Mouse (Mus musculus): Measurements from ENCODE around the gene Lman2l. TPM values are rescaled to one million over a fixed set of nuclear protein-coding genes. Genes with fewer than 3 reads are reported as not detected.

Gene Lman2l
- total RNA-seq, 2 experiments from 2014 or later = 44.3 to 44.8 TPM

DNA sequence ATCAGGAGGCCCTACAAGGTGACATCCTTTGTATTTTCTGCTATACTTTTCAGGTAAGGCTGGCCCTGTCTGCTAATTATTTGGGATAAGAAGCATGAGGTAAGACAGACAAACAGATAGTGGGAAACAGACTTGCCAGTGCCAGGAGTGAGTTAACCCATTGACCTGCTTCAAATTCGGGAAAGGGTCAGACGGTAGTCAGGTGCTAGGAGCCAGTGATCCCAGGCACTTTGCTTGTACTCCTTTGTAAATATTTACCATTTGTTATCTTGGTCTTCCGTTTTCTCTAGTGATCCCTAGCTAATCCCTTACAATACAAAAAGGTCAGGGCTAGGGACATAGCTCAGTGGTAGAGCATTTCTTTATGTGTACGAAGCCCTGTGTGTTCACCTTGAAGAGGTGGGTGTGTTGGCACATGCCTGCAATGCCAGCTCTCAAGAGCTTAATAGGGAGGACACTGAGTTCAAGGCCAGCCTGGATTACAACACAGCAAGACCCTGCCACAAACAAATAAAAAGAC is 20.6 kb upstream of the Lman2l start:
- DNase-seq (ENCODE audit: low spot score in 2 of 2) = no peak

DNA sequence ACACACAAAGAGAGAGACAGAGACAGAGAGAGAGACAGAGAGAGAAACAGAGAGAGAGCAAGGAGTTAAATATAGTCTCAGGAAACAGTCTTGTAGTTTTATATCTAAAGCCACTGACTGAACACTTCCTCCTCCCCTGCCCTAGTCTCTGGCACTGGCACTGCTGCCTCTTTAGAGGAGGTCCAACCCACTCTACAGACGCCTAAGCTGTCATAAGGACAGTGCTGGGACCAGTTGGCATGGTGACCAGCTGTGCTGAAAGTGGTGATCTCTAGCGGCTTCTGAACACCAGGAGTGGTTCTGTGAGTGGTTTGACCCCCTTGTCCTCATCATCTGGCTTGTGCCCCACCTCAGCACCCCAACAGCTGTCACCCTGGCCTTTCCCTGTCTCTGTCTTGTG is 16.8 kb upstream of the Lman2l start:
- DNase-seq (ENCODE audit: low spot score in 2 of 2) = no peak

DNA sequence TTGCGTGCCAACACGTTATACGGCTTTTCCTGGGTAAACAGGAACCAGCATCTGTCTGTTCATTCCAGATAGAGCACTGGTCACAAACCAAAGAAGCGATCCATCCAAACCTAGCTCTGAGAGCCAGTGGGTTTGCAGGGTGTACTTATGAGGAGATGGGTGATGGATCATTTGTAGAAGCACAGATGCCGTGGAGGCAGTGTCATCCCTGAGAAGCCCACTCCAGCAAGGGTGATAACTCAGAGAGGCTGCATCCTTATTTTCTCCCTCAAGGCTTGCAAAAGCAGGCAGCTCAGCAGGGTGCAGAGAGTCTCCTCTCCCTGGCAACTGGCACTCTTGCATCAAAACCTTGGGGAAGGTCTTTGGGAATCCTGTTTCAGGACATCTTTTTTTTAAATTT is 13.1 kb upstream of the Lman2l start:
- DNase-seq (ENCODE audit: low spot score in 2 of 2) = no peak

DNA sequence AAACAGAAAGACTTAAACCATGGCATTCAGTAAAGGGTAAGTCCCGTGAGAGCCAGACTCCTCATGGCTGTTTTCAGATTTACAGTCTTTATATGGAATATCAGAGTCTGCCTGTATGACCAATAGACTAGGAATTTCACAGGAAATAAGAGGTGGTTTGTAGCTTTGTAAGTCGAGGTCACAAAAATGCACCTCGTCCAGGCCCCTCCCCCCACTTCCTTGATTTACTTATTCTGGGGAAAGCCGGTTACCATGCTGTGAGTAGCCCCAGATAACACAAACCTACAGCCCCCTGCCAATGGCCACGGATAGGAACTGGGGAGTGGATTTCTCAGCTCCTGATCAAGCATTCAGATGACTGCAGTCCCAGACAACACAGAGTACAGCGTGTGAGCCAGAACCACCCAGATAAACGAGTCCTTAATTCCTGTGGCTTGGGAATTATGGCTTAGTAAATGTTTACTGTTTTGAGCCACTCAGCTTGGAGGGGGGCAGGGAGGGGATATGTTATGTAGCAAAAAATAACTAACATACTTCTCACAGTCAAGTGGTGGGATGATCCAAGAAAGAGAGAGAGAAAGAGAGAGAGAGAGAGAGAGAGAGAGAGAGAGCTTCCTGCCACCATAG is 12.4 kb upstream of the Lman2l start:
- DNase-seq (ENCODE audit: low spot score in 2 of 2) = no peak

DNA sequence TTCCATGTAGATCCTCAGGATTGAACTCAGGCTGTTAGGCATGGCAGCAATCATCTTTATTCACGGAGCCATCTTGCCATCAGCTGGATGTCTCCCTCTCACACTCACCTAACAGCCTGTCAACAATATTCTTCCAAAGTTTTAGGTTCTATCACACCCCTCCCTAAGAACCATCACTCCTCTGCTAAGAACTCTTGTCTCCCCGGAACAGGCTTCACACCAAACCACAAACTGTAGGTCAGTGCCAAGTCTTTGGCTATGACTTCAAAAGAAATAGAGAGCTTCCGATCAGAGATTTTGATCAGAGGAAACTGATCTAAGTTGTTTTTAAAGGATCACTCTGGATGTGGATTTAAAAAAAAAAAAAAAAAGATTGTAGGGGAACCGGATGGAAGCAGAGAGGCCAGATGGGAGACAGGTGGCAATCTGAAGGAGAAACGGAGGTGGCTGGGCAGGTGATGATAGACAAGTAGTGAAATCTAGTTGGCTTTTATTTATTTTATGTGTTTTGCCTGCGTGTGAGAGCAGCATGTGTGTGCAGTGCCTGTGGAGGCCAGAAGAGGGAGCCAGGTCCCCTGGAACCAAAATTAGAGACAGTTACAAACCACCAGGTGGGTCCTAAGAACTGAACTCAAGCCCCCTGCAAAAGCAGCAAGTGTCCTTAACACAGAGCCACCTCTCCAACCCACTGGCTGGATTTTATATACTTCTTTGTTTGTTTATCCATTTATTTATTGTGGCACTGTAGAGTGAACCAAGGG is 9.2 kb upstream of the Lman2l start:
- no peak for DNase-seq (ENCODE audit: low spot score in 2 of 2)

DNA sequence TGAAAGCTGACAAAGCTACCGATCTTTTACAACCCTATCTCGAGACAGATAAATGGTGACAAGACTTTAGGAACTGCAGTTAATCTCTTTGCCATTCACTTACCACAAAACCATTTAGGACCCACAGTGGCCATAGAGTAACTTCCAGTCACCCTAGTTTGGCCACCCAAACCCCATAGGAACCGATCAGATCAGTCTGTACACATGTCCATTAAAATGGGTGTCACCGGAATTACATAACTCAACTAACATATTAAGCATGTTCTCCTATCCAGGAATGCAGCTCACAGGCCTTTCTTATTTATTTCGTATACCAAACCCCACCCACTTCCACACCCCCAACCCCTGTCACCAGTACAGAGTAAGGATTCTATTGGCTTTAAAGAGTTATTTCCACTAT is 1.8 kb upstream of the Lman2l start:
- no peak for DNase-seq (ENCODE audit: low spot score in 2 of 2)

DNA sequence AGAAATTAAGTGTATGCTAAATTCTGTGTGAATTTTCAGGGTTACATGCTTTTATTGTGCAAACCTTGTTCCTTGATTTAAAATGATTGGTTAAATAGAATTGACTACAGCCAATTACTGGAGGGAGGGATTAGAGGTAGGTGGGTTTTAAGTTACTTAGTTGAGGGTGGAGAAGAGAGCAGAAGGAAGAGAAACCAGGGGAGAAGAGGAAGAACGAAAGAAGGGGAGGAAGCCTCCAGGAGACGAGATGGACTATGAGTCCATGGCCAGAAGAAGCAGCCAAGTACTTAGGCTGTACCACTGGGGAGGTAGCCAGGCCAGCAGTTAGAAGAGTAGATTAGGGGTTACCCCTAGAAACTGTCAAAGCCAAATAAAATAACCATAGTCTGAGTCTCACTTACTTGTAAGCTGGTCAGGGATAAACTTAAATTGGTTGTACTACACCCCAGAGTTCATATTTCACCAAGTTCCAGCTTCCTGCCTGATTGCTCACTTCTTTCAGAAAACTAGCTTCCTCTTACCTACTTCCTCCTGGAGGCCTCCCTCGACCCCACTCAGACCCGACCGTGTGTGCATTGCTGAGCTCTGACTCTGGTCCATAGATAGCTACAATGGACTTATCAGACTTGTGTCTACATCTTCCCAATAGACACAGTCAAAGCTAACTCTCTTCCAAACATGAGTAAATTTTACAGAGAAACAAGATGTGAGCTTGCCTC is 1.2 kb upstream of the Lman2l start:
- DNase-seq (ENCODE audit: low spot score in 2 of 2) = no peak

DNA sequence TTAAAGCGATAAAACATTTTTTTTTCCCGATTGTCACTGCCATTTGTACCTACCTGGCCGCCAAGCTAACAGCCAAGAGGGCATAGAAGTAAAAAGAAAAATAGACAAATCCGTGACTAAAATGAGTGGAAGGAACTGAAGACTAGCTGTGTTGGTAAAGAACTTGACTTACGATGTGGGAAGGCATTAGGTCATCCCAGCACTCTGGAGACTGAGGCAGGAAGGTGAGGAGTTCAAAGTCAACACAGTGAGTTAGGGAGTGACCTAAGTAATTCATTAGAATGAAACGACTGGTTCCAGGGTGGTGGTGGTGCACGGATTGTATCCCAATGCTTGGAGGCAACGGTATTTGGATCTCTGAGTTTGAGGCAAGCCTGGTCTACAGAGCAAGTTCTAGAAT is 437 bp upstream of the Lman2l start:
- no peak for DNase-seq (ENCODE audit: low spot score in 2 of 2)

DNA sequence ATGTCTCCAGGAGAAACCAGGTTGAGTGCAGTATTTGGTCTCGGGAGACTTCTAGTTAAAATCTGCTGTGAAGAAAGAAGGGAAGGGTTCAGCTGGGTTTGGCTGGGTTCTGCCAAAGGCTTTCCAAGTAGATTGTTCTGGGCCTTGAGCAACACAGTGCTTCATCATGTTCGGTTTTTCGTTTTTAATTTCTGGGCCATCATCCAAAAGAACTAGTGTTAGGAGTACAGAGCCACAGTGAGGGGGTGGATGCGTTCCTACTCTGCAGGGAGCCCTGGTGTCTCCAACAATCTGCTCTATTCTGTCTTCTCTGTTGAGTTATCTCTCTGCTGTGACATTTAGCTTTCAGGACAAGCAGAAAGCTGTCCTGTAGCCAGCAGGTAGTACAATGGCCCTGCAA is 4.0 kb downstream of the Lman2l start:
- DNase-seq (ENCODE audit: low spot score in 2 of 2) = peak; percentile 33 to 54

DNA sequence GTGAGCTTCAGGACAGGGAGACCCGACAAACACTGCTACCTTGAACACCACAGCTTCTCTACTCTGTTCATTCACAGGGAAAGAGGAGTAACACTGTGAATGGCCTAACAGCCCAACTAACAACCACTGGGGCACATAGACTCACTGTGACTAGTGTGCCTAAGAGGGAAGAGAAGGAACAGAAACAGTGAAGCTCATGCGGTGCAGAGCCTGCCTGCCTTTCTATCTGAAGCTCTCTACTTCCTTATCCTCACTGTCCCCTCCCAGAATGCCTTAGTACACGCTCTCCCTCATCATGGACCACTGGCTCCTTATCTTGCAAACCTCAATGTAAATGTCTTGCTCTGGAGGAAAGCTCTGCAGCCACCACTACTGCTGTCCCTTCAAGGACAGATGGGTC is 7.8 kb downstream of the Lman2l start:
- no peak for DNase-seq (ENCODE audit: low spot score in 2 of 2)

DNA sequence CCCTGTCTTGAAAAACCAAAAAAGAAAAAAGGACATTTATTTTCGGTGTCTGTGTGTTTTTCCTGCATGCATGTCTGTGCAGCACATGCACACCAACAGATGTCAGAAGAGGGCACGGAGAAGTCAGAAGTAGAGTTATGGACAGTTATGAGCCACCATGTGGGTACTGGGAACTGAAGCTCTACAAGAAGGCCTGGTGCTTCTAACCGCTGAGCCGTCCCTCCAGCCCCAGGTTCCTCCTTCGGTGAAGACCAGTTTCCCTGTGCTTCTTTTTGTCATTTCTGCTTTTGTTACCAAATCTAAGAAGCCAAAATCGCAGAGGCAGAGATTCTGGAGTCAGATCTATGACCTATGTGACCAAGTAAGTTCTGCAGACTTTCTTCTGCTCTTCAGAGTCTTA is 8.6 kb downstream of the Lman2l start:
- DNase-seq (ENCODE audit: low spot score in 2 of 2) = no peak

DNA sequence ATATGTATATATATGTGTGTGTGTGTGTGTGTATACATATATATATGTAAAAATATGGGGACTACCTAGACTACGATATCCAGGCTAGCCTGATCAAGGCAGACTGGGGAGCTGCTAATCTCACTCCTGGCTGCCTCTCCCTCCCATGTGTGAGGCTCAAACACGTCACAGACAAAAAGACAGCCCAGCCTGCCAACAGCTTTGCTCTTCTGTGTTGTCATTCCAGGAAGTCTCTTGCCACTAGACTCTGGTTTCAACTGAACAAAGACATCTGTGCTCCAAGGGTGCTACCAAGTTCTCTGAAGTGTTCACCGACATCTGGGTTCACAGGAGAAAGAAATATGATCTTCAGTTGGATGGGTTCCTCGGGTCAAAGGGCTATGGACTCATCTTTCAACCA is 10.0 kb downstream of the Lman2l start:
- DNase-seq (ENCODE audit: low spot score in 2 of 2) = no peak

DNA sequence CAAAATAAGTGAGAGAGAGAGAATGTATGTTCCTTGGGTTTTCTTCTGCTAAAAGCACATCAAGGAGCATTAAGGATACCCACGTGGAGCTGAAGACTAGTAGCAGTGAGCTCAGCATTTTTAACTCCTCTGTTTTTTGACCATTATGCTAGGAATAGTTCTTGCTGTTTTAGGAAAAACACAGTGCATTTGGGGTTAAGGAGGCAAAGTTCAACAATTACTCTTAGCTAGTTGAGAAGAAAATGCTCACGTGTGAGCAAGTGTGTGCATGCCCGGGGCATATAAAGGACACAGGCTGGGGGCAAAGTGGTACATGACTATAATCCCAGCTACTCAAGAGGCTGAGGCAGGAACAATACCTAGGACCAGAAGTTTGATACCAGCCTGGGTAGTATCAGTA is 11.5 kb downstream of the Lman2l start:
- DNase-seq (ENCODE audit: low spot score in 2 of 2) = no peak

DNA sequence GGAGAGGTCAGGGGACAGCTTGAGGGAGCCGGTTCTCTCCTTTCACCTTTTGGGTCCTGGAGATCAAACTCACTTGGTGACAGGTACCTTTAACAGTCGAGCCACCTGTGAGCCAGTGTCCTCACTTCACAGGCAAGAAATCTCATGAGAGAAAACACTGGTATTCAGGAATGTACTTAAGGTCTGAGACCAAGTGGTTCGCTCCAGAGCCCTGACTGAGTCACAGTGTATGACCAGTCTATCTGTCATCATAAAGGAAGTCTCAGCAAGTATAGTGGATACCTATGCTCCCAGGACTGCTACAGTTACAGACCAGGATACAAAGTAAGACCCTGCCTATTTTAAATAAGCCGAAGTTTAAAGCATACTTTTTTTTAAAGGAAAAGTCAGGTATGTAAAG is 12.1 kb downstream of the Lman2l start:
- no peak for DNase-seq (ENCODE audit: low spot score in 2 of 2)

DNA sequence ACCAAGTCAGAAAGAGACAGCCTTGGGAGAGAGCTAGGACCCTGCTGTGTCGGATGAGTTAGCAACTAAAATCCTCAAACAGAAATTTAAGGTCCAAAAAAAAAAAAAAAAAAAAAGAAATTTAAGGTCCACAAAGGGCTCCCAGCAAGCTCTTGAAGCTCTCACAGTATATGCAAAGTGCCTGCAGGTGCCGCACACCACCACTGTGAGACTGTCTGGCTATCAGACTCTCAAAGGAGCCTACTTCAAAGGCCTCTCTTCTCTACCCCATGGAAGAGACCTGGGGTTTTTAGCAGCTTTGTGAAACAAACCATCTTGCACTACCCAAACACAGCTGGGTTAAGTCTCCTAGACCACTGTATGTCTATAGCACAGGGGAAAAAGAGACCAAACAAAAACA is 15.6 kb downstream of the Lman2l start:
- DNase-seq (ENCODE audit: low spot score in 2 of 2) = no peak

DNA sequence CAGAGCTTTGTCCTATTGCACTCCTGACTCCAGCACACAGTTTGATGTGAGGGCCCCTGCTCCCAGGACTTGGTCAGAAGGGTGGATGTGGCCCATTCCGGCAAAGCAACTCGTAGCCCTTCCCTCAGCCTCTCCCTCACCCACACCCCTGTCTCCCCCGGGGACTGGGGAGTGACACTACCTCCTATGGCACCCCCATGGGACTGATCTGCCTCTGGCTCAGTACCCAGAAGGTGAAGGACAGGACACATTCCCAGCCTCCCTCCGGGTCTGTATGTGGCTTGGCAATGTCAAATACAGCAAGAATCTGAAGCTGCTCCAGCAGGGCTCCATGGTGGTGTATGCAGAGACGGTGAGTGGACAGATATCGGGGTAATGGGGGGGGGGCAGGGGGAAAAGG is 40.5 kb downstream of the Lman2l start:
- DNase-seq (ENCODE audit: low spot score in 2 of 2) = no peak

DNA sequence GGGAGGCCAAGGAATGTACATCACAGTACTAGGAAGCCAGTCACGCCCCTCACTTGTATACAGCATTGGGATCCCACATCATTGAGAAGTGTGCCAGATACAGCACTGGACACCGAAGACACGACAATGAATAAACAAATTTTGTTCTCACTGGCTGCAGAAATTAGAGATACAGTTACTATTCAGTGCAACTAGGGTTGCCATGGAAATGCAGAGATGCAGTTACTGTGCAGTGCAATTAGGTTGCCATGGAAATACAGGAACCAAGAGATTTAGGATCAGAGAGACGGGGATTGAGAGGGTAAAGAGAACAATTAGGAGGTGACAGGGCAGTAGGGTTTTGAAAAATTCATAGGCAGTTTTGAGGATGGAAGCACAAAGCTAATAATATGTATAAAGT is 43.6 kb downstream of the Lman2l start:
- DNase-seq (ENCODE audit: low spot score in 2 of 2) = no peak

DNA sequence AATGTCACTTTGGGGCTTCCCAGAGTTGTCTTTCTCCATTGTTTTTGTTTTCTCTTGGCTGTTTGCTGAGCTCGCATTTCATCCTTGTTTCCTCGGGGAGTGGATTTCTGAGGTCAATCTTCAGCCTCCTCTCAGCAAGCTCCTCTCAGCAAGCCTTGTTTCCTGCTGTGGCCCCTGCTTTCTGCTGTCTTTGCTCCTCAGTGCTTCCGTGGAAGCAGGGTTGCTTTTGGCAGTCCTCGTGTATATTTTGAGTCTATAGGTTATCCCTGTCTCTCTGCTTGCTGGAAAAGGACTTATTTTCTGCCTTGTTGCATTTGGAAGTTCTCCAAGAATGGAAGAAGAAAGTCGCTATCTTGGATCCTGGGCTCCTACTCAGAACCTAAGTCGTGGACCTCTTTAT is 48.0 kb downstream of the Lman2l start:
- no peak for DNase-seq (ENCODE audit: low spot score in 2 of 2)

DNA sequence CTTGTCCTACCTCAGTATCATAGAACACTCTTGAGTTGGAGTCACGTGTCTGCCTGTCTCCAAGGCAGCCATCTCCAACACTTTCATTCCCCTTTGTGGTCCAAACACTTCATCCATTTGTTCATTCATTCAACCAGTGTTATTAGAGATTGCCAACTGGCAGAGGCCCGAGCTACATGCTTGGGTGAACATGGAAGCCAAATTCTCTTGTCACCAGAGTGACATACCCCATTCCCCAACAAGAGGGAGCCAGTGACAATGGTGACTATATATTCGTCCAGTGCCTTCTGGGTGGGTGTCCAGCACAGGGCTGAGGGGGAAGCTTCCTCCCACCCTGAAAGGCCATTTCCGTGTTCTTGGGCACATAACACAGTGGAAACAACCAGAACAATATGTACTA is 65.5 kb downstream of the Lman2l start:
- DNase-seq (ENCODE audit: low spot score in 2 of 2) = no peak

DNA sequence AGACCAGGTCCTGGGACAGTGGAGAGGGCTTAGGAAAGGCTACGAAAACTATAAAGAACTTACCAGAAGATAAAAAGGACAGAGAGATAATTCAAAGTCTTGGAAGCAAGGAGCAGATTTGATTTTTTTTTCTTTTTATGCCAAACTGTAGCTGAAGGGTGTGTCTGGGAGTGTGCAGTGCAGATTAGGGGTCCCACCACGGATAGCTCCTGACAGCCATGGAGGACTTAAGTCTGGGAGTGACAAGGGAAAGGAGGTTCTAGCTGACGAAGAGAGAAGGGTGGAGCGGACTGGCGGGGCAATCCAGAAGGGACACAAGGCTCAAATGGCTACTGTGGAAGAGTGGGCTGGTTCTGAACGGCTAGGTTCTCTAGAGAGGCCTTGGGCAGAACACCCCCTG is 66.2 kb downstream of the Lman2l start:
- no peak for DNase-seq (ENCODE audit: low spot score in 2 of 2)

DNA sequence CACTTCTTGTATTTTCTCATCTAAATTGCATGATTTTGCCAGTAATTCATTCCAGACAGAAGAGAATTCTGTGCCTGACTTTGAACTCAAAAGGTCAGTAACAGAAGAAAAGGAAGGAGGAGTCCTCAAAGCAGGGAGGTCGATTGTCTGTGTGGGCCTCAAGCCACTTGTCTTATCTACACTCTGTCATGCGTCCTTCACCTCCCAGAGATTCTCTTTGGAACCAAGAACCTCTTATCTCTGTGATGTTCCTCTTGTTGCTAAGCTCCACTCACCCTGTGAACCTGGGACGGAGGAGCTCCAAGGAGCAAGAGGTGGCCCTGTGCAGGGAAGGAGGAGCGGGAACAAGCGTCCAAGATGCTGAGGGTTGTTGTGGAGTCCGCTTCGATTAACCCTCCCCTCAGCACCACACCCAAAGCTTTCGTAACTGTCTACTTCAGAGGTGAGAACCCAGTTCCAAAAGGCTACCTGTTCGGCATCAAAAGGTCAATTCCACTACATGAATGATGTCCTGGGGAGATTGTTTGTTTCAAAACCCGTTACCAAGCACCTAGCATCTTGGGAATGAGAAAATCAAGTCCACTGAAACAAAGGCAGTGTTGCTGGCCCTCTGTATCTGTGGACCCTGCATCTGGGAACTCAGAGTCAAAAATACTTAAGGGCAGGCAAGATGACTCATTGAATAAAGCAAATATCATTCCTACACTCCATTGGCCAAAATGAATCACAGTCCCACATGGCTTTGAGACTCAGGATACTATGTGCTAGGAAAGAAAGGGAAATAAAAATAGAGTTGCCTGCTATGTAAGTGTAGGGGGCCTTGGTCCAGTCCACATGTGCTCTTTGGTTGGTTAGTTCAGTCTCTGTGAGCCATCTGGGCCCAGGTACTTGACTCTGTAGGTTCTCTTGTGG is 72.9 kb downstream of the Lman2l start, which contains the start of gene Fer1l5:
Gene Fer1l5 (plus strand): TSS at position 358 of the 912 bp plus-strand sequence.
- DNase-seq (ENCODE audit: low spot score in 2 of 2) = no peak

Data from left cerebral cortex, adult 18-20 months (tissue).